Mouse (Mus musculus) retina, postnatal 7 days (tissue): ENCODE measurements around the gene Il1a.

ENCODE experiments used
- DNase-seq: peaks from one replicate; pipeline ENCODE4 v3.0.0-alpha.2; 2012; ENCODE audit warnings: low read depth, low spot score

The Il1a gene

DNA sequence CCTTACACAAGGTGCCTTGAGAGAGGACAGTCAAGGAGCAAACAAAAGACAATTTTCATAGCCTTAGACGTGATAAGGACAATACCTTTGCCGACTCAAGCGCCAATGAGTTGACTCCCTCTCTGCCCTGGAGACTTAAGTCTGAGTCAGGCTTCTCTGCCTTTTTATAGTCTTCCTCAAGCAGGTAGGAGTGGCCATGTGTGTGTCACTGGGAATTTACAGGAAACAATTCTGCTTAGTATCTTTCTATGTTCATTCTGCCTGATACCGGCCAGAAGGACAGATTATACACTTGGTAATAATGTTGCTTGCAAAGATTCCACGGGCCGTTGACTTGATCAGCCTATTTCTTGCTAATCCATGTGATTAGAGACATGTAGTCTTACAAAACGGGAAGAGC, at the start of gene Il1a:
Il1a (minus strand) TSS at position 137 of the 400 bp plus-strand sequence.
- DNase-seq: no peak

- no peak for DNase-seq
These were observed 28.4 kb upstream of the Il1a start for GRCm38 (mm10) chr2:129338138-129338621.

- DNase-seq: no peak
These were observed 23.7 kb upstream of the Il1a start for GRCm38 (mm10) chr2:129333471-129333870.

- no peak for DNase-seq
These were observed 20.8 kb upstream of the Il1a start for GRCm38 (mm10) chr2:129330540-129330939.

GRCm38 (mm10) chr2:129330024-129330423, 20.3 kb upstream of the Il1a start:
- DNase-seq: no peak

- DNase-seq: no peak
These were observed 18.5 kb upstream of the Il1a start for GRCm38 (mm10) chr2:129328238-129328637.

- no peak for DNase-seq
These were observed 14.4 kb upstream of the Il1a start for GRCm38 (mm10) chr2:129324216-129324615.

GRCm38 (mm10) chr2:129322117-129322635, 12.4 kb upstream of the Il1a start:
- DNase-seq: no peak

GRCm38 (mm10) chr2:129320033-129320605, 10.3 kb upstream of the Il1a start:
- no peak for DNase-seq

DNA sequence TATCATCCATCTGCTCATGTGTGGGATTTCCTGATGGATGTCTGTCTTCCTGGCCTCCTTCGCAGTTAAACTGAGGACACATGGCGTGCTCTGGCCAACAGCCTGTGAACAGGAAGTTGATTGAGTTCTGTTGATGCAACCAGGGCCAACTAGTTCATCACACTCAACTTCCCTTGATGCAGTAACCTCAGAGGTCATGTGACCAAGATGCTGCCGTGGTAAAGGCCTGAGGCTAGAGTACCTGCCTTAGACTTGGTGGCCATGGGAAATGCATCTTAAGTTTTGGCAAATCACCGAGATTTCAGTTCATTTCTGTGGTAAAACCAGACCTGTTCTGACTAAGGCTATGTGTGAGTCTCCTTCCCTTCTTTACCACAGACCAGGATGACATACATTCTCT, 6.1 kb upstream of the Il1a start:
- DNase-seq: no peak

DNA sequence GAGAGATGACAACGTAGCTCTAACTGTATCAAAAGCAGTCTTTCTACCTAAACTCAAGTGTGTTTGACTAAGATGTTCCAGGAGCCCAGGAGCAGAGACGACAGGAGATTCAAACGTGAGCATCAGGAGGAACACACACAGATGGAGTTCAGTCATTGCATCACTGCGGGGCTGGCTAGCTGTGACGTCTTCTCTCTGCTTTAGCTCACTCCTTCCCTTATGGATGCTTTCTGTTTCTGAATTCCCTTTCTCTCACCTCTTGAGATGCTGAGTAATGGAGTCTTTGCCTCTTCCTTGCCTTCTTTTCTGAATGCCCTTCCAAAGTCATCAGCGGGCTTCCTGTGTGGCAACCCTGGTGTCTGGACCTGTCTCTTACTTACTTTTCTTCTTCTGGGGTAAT, 5.1 kb upstream of the Il1a start:
- no peak for DNase-seq

DNA sequence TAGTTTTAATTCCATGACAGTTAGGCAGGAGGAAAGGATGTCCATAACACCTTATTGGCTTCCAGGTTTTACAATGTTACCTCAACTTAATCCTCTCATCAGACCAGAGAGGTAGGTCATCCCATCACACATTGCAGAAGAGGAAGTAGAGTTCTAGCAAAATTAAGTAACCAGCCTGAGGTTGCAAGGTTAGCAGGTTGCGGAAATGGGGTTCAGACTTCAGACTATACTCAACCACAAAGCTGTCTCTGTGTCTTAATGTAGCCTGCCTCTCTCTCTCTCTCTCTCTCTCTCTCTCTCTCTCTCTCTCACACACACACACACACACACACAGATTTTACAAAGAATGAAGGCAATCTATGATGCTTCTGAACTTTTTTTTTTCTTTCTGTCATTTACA, 4.2 kb upstream of the Il1a start:
- DNase-seq: no peak

DNA sequence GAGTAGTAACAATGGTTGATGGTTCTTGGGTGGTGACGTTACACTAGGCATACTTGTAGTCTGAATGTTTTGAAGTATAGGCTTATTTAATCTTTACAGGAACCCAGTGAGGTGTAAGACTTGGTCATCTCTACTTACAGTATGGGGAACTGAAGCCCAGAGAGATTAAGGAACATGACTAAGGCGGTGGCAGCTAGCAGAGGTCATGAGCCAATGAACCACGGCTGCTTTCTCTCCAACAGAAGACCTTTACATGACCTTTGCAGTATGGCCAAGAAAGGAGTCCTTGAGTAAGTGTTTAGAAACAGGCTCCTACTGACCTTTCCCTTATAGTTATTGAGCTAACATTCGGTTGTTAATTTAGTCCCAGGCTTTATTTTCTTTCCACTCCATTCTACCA, 3.8 kb downstream of the Il1a start:
- no peak for DNase-seq

DNA sequence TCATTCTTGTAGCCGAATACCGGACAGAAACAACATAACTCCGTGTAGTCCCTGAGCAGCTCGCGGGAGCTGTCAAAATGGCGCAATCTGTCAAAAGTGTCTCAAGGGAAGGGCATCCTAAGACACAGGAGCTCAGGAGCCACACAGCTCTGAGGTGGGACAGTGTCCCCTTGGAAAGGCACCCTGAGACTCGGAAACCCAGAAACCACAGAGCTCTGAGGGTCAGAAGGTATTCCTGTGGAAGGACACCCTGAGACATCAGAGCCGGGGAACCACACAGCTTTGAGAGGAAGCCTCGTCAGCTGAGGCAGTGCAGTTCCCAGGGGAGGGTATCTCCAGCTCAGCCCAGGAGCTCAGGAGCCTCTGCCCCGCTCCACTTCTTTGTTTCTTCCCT, 12.2 kb downstream of the Il1a start:
- no peak for DNase-seq

DNA sequence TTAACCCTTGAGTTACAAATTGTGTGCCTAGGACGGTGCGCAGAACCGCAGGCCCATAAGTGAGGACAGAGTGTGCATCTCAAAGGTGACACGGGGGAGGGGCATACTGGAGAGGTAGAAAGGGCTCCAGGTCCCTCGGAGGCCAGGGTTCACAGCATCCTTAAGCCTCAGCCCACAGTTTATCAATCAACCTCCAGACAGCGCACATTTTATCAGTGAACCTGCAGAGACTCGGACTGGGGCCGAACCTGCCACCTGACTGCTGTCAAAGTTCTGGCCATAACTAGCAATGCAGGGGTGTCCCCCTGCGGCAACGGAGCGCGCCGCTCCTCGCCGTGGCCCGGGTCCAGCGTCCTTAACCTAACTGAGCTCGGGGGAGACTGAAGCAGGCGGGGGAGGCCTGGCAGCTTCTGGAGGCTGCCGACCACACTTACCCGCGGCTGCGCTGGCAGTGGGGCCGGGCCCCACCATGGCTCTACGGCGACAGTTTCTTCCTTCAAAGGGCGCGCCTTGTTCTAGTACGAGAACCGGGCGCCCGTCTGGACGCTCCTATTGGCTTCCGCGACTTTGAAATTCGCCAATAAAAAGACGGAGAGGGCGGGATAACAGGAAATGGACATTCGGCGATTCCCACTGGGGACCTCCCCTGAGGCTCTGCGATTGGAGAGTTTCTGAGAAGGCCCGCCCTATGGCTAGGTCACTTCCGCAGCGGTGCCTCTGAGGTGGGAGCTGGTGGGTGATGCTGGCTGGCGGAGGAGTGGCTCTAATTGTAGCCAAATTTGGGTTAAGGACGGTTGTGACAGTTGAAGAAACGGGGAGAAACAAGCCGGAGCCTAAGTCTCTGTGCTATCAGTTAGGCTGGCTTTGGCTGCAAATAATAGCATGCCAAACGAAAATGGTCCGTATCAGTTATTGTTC, 12.8 kb downstream of the Il1a start, which contains the start of gene Ckap2l:
Ckap2l (minus strand) TSS at position 542 of the 918 bp plus-strand sequence.
- peak; percentile 95 for DNase-seq

GRCm38 (mm10) chr2:129296086-129296485, 13.7 kb downstream of the Il1a start:
- DNase-seq: no peak

GRCm38 (mm10) chr2:129295075-129295474, 14.7 kb downstream of the Il1a start:
- no peak for DNase-seq

GRCm38 (mm10) chr2:129273823-129274222, 35.9 kb downstream of the Il1a start:
- DNase-seq: no peak

DNA sequence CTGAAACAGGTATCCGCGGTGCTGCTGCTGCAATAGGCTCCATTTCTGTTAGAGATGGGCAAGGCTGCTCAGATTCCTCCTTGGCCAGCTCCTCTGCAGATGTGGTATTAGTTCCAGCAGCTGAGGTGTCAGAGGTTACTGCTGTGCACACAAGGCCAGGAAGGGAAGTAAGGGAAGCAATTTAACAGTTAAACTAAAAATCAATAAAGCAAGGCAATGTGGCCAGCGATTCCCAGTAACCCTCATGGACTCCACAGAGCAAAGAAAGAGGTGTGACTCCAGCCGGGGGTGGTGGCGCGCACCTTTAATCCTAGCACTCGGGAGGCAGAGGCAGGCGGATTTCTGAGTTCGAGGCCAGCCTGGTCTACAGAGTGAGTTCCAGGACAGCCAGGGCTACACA, 39.2 kb downstream of the Il1a start:
- DNase-seq: no peak

- no peak for DNase-seq
These were observed 39.8 kb downstream of the Il1a start for GRCm38 (mm10) chr2:129269986-129270385.

DNA sequence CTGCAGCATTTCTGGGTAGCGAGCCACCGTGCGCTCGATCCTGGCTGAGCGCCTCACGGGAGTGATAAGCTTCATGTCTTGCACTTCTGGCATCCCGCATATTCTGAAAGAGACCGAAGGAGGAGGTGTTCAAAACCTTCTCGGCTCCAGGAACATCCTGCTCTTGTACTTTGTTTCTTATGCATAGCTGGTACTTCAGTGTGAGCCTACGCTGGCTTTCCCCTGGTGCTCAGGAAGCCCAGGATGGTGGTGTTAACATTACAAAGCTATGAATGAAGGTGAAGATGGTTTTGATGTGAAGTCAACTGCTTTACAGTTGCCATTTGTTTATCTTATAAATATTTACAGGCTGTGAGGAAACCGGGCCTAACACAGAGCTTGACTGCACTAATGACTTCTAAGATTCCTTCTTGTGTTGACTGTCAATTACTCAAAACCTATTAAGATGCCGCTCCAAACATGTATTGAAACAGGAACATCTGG, 40.6 kb downstream of the Il1a start:
- no peak for DNase-seq

DNA sequence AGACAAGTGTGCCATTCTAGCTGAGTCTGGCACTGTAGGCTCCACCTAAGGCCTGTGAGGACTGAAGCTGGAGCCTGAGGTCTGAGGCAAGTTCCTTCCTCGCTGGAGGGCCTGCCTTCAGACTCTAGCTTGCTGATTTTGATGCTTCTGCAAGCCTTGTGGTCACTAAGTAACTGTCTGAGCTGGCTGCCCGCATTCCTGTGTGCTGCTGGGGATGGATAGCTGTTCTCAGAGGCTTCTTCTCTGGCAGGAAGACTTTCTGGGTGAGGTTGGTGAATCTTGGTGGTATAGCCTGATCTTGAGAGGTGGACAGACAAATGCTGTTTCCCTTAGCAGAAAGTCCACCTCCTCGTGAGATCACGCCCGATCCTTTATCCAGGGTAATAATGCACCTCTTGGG, 42.0 kb downstream of the Il1a start:
- DNase-seq: no peak

GRCm38 (mm10) chr2:129265316-129265715, 44.5 kb downstream of the Il1a start:
- DNase-seq: no peak
